Mouse (Mus musculus) fat pad, adult 2 months (tissue): Measurements from ENCODE around the gene Srrm2.
"Not testable (repeated sequence)": the region's sequence is repeated elsewhere in the genome, so short reads cannot be mapped to it uniquely, and the experiment has no call there.

ENCODE experiments used
- DNase-seq: peaks from one replicate; pipeline ENCODE4 v3.0.0-alpha.2; 2011; ENCODE audit warnings: low read depth, low spot score; ENCODE audit errors: extremely low read depth

The Srrm2 gene

DNA sequence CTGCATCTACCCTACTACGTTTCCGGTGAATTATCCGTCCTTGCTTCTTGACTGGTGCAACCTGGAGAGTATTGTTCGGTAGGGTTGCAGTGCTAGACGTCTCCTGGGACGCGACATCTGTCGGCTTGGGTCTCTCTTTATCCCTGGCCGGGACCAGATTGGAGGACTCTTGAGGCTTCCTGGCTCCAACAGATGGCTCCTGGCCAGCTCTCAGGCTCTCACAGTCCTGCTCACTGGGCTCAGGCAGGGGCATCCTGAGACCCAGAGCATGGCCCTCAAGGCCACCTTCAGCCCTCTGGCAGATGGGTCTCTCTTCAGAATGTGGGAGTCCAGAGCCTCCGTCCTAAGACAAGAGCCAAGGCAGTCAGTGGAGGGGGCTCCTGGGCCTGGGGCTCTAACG lies 27.4 kb upstream of the Srrm2 start:
- no peak for DNase-seq

DNA sequence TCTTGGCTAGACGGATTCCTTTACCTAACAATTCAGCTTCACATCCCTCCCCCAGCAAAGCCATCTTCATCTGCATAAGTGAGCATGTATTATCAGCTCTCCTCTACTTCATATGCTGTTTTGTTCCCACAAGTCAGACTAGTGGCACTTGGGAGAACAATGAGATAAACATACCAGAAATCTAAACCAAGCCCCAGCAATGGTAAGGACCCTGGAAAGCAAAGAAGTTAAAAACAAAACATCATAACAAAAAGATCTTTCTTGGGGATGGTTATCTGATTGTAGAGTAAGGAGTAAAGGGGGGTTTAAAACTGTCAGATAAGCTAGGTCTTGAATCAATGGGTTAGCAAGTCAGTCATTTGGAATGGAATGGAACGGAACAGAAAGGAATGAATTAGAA lies 19.8 kb upstream of the Srrm2 start:
- no peak for DNase-seq

GRCm38 (mm10) chr17:23770896-23771283 lies 19.4 kb upstream of the Srrm2 start:
- no peak for DNase-seq

- DNase-seq, result peak; percentile 92
Observed at GRCm38 (mm10) chr17:23771284-23772218, 18.8 kb upstream of the Srrm2 start, which contains the start of gene Flywch1. TSS of gene Flywch1 (minus strand) at chr17:23771602.

GRCm38 (mm10) chr17:23772219-23772556 lies 18.1 kb upstream of the Srrm2 start:
- DNase-seq, result not testable (repeated sequence)

DNA sequence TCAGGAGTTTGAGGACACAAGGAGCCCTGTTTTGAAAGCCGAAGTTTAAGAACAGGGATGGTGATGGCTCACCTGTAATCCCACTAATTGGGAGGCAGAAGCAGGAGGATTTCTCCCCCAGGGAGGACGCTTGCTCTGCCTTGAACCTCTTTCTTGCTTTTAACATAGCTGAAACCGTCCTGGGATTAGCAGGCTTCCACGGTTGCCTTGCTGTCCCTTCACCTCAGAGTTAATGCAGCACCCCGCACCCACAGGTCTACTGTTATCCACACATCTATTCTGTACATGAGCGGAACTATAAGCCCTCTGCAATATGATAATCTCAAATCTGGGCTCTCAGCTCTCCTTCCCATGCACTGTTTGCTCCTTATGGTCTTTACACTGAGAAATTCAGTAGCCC lies 16.7 kb upstream of the Srrm2 start:
- DNase-seq, result no peak

- DNase-seq, result no peak
Observed at GRCm38 (mm10) chr17:23774090-23774489, 16.2 kb upstream of the Srrm2 start.

DNA sequence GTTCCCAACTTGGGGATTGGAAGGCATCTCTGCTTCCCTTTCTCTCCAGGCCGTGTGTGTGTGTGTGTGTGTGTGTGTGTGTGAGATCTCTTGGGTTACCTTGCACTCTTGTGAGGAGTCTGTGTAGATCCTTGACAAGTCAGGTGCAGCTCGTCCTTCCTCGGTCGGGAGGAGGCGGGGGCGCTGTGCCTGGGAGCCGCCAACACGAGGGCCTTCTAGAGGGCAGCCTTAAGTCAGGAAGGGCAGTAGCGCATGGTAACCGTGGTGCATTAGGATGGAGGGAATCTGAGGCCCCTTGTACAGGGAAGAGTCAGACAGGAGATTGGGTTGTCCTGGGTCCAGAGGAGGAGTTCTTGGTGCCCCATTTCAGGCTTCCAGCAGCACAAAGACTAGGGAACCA lies 14.1 kb upstream of the Srrm2 start:
- no peak for DNase-seq

- no peak for DNase-seq
Observed at GRCm38 (mm10) chr17:23777141-23777540, 13.2 kb upstream of the Srrm2 start.

DNA sequence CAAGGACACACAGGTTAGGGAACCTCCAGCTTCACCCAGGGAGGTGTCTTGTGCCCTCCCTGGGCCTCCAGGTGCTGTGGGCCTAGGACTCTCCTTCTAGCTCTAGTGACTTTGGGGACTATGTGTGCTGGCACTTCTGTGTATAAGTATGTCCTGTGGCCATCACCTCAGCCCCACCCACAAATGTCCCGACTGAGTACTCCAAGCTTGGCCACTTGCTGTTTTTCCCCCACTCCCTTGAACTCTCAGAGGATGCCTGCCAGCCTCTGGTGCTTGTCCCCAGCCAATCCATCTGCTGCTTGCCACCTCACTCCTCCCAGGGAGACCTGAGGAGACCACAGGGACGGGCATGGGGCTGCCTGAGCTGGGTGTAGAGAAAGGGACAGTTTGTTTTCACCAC lies 11.9 kb upstream of the Srrm2 start:
- no peak for DNase-seq

DNA sequence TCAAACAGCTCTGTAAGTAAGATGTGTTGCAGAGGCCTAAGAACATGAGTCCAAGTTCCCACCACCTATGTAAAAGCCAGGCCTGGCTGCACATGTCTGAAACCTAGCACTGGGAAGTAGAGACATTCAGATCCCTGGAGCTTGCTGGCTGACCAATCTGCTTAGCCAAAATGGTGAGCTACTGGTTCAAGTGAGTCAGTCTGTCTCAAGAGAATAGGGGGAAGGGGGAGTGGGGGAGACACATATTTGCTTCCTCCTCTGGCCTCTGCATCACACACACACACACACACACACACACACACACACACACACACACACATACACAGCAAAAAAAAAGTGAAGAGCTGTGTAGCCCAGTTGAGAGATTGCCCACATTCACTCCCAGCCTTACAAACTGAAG lies 7.0 kb upstream of the Srrm2 start:
- DNase-seq, result no peak

DNA sequence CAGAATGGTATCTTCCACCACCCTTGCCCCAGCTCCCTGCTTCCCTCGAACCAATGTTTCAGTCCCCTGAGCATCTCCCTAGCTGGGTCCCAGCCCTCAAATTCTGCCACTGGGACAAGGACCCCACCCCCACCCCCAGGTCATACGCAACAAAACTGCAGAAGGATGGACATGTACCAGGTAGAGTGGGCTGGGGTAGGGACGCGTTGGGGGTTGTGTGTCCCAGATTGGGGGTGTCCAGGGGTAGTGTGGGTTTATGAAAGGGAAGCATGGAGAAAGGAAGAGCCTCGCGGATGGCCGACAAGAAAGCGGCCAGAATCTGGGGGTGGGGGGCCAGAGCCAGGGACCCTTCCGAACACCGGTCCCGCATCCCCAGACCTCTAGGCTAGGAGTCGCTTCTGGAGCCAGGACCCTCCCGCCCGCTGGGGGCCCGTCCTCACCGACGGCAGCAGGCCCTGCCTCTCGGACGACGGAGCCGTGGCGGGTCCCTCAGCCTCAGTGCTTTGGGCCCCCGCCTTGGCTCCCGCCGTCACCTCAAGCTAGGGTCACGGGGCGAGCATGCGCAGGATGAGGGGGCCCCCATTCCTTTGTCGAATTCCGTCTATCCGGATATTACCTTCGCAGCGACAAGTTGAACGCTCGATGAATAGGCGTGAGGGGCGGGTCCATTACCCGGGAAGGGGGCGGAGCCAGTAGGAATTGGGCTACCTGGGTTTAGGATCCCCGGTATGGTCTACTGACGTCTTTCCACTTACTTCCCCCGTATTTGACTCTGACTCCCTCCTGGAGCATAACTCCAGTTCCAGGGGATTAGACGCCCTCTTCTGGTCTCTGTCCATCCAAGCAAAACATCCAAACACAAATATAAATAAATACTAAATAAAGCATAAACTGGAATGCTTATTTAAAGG lies 4.5 kb upstream of the Srrm2 start, which contains the start of gene Flywch2:
Gene Flywch2 (minus strand): TSS at position 521 of the 911 bp plus-strand sequence.
- no peak for DNase-seq

- no peak for DNase-seq
Observed at GRCm38 (mm10) chr17:23786510-23786931, 3.8 kb upstream of the Srrm2 start.

DNA sequence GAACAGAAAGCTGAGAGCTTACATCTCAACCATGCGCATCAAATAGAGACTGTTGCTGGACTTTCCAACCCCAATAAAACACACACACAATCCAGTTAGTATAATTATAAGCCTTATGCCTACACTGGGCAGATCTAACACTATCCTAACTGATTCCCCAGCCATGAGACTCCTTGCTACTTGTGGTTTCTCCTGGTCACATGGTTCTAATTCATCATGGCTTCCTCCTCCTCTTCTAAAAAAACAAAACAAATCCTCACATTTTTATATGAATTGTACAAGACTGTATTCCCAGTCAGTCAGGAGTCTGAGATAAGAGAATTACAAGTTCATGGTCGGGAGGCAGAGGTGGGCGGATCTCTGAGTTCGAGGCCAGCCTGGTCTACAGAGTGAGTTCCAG lies 1.4 kb upstream of the Srrm2 start:
- no peak for DNase-seq

GRCm38 (mm10) chr17:23789749-23790268 lies 523 bp upstream of the Srrm2 start:
- DNase-seq, result no peak

- DNase-seq, result no peak
Observed at GRCm38 (mm10) chr17:23791079-23791357, 686 bp downstream of the Srrm2 start.

- DNase-seq, result no peak
Observed at GRCm38 (mm10) chr17:23795323-23795722, 5.0 kb downstream of the Srrm2 start.

- DNase-seq, result no peak
Observed at GRCm38 (mm10) chr17:23797316-23797715, 7.0 kb downstream of the Srrm2 start.

DNA sequence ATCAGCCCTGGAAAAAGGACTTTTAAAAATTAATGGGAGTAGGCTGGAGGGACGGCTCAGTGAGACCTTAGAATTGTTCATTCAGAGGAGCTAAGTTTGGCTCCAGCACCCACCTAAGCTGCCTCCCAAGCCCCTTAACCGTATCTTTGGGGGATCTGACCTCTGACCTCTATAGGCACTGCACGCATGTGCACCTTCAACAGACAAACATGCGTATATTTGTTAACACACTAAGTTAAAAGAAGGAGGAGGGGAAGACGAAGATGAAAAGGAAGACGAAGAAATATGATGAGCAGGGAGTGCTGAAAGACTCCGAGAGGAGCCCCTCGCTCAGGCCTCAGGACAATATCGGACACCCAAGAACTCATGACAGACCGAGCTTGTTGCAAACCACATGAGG lies 11.3 kb downstream of the Srrm2 start:
- DNase-seq, result no peak

- peak; percentile 96 for DNase-seq
Observed at GRCm38 (mm10) chr17:23802746-23803365, 12.5 kb downstream of the Srrm2 start.

GRCm38 (mm10) chr17:23803366-23804041 lies 13.2 kb downstream of the Srrm2 start:
- DNase-seq, result no peak
